Mouse (Mus musculus) heart, postnatal 0 days (tissue): ENCODE results near the gene Zdhhc25.

Experiments
- CTCF ChIP-seq: IDR thresholded peaks from 2 replicates; pipeline ENCODE4 v1.5.1; 2016; ENCODE audit warnings: antibody characterized with exemption, control low read depth, low read depth
- EP300 ChIP-seq: IDR thresholded peaks from 2 replicates; pipeline ENCODE4 v1.6.1; 2016; ENCODE audit warnings: antibody characterized with exemption, low read depth

- no peak for TF ChIP-seq CTCF
- no peak for TF ChIP-seq EP300
Measured at GRCm38 (mm10) chr15:88628801-88629356, 28.8 kb downstream of the Zdhhc25 start.
